Mouse (Mus musculus) hindbrain, embryonic 14.5 days (tissue): ENCODE data around the gene Trim42. TPM values are rescaled to one million over a fixed set of nuclear protein-coding genes. Genes with fewer than 3 reads are reported as not detected.

Experiments
- ATAC-seq: fragments of 200-750 bp; cut with Nextera tagmentation; 2 replicates; pipeline ENCODE4 v1.8.0; 2017; ENCODE audit warnings: moderate number of reproducible peaks, mild to moderate bottlenecking, moderate TSS enrichment, moderate library complexity; ENCODE audit not compliant: low FRiP score
- DNase-seq: peaks from one replicate; pipeline ENCODE4 v3.0.0-alpha.2; 2015; ENCODE audit warnings: low spot score
- H3K27ac ChIP-seq: fragments of 300-500 bp; sonication (generic); 2 replicates; pipeline ENCODE4 v1.5.1; 2014; ENCODE audit warnings: mild to moderate bottlenecking, moderate library complexity
- H3K27me3 ChIP-seq: fragments of 300-500 bp; sonication (generic); 2 replicates; pipeline ENCODE4 v1.6.1; 2014; ENCODE audit warnings: mild to moderate bottlenecking, low read length, mixed read lengths; ENCODE audit not compliant: control insufficient read depth, insufficient read depth
- H3K36me3 ChIP-seq: fragments of 300-500 bp; sonication (generic); replicated peaks from 2 replicates; pipeline ENCODE4 v1.6.1; 2014; ENCODE audit not compliant: control insufficient read depth, insufficient read depth
- H3K4me1 ChIP-seq: fragments of 300-500 bp; sonication (generic); replicated peaks from 2 replicates; pipeline ENCODE4 v1.6.1; 2014; ENCODE audit warnings: antibody characterized with exemption, low read length, mixed read lengths; ENCODE audit not compliant: control insufficient read depth, insufficient read depth
- H3K4me2 ChIP-seq: fragments of 300-500 bp; sonication (generic); replicated peaks from 2 replicates; pipeline ENCODE4 v1.6.1; 2014; ENCODE audit warnings: mild to moderate bottlenecking, moderate library complexity
- H3K4me3 ChIP-seq: fragments of 300-500 bp; sonication (generic); replicated peaks from 2 replicates; pipeline ENCODE4 v1.5.1; 2014; ENCODE audit warnings: mild to moderate bottlenecking, low read length
- H3K9ac ChIP-seq: fragments of 300-500 bp; sonication (generic); 2 replicates; pipeline ENCODE4 v1.6.1; 2014
- H3K9me3 ChIP-seq: fragments of 300-500 bp; sonication (generic); 2 replicates; pipeline ENCODE4 v1.6.1; 2016; ENCODE audit warnings: low read length; ENCODE audit not compliant: control insufficient read depth
- WGBS: fragments of 180-500 bp; shearing (Covaris S2); extraction: QIAGEN DNeasy Blood & Tissue Kit; methylation state at CpG from one replicate; pipeline ENCODE4 v1.1.7; 2014; 5-methylcytosine and 5-hydroxymethylcytosine counted together
- polyA plus RNA-seq: library from polyadenylated mRNA; unstranded; fragments of >200 nt; fragmentation: Nextera tagmentation; extraction: Ambion mirVana; gene quantifications from 2 replicates; pipeline ENCODE4 v1.2.1, GENCODE M21; 2014

Gene Trim42
- not detected in 2 replicates for polyA plus RNA-seq

GRCm38 (mm10) chr9:97369591-97369990 lies at the start of gene Trim42:
TSS of gene Trim42 (minus strand) at chr9:97369958.
- 85% methylated on average over 7 of the region's 7 CpGs for WGBS
- Histone ChIP-seq H3K4me1 (no peaks in the 10 kb centered on the region), H3K27me3 (no peaks in the 10 kb centered on the region), H3K4me2 (no peak within 1 kb of the TSS), H3K4me3 (no peak within 1 kb of the TSS), H3K36me3 (no peaks in the 10 kb centered on the region), H3K27ac (no peak within 1 kb of the TSS), H3K9ac (no peak within 1 kb of the TSS), H3K9me3 (no peaks in the 10 kb centered on the region)
- DNase-seq (no peak), ATAC-seq (no peak)

GRCm38 (mm10) chr9:97414876-97415668 lies 45.3 kb upstream of the Trim42 start:
- no peaks in the 10 kb centered on the region for H3K4me1 ChIP-seq
- H3K4me2 ChIP-seq = no peak overlapping the region
- no peak overlapping the region for H3K9ac ChIP-seq
- DNase-seq (no peak), ATAC-seq (no peak)
- H3K9me3 ChIP-seq = no peaks in the 10 kb centered on the region
- no peaks in the 10 kb centered on the region for H3K36me3 ChIP-seq
- 79% methylated on average over 6 of the region's 6 CpGs for WGBS
- no peak overlapping the region for H3K27ac ChIP-seq
- no peaks in the 10 kb centered on the region for H3K27me3 ChIP-seq
- no peak overlapping the region for H3K4me3 ChIP-seq

- Histone ChIP-seq H3K4me2 (no peak overlapping the region), H3K4me1 (no peaks in the 10 kb centered on the region), H3K36me3 (no peaks in the 10 kb centered on the region), H3K27ac (no peak overlapping the region), H3K9ac (no peak overlapping the region), H3K9me3 (no peaks in the 10 kb centered on the region), H3K27me3 (no peaks in the 10 kb centered on the region), H3K4me3 (no peak overlapping the region)
- no peak for ATAC-seq
- DNase-seq = no peak
- WGBS = 83% methylated on average over 2 of the region's 2 CpGs
These were observed 38.4 kb upstream of the Trim42 start for GRCm38 (mm10) chr9:97408142-97408541.

- Histone ChIP-seq H3K36me3 (no peaks in the 10 kb centered on the region), H3K9ac (no peak overlapping the region), H3K9me3 (no peaks in the 10 kb centered on the region), H3K4me1 (0 out of 2 replicates have a peak, but pooled peaks cover 5% of the 10 kb centered on the region), H3K4me3 (no peak overlapping the region), H3K27ac (no peak overlapping the region), H3K27me3 (no peaks in the 10 kb centered on the region; the same call in 1 of the 2 replicates), H3K4me2 (no peak overlapping the region)
- WGBS = 63% methylated on average over 6 of the region's 6 CpGs
- ATAC-seq = no peak
- DNase-seq = no peak
These were observed 13.3 kb downstream of the Trim42 start for GRCm38 (mm10) chr9:97356441-97356840.

- H3K36me3 ChIP-seq = no peaks in the 10 kb centered on the region
- H3K27ac ChIP-seq = no peak overlapping the region
- H3K9me3 ChIP-seq = peaks cover 8% of the 10 kb centered on the region
- H3K4me3 ChIP-seq = no peak overlapping the region
- WGBS = 59% methylated on average over 12 of the region's 12 CpGs
- peak; percentile 77 for DNase-seq
- H3K9ac ChIP-seq = no peak overlapping the region
- peak; percentile 71; the same call in 1 of the 2 replicates for ATAC-seq
- no peaks in the 10 kb centered on the region for H3K27me3 ChIP-seq
- no peak overlapping the region for H3K4me2 ChIP-seq
- no peaks in the 10 kb centered on the region for H3K4me1 ChIP-seq
These were observed 24.9 kb downstream of the Trim42 start for GRCm38 (mm10) chr9:97344767-97345297.

- Histone ChIP-seq H3K27me3 (no peaks in the 10 kb centered on the region), H3K4me2 (no peak overlapping the region), H3K4me1 (no peaks in the 10 kb centered on the region), H3K36me3 (no peaks in the 10 kb centered on the region), H3K9ac (no peak overlapping the region), H3K4me3 (no peak overlapping the region), H3K9me3 (peaks cover 8% of the 10 kb centered on the region), H3K27ac (no peak overlapping the region)
- ATAC-seq (no peak), DNase-seq (no peak)
- 70% methylated on average over 5 of the region's 5 CpGs for WGBS
These were observed 28.0 kb downstream of the Trim42 start for GRCm38 (mm10) chr9:97341772-97342171.

- Histone ChIP-seq H3K36me3 (no peaks in the 10 kb centered on the region), H3K4me3 (no peak overlapping the region), H3K9ac (no peak overlapping the region), H3K4me1 (0 out of 2 replicates have a peak, but pooled peaks cover 3% of the 10 kb centered on the region), H3K27me3 (no peaks in the 10 kb centered on the region), H3K4me2 (no peak overlapping the region), H3K9me3 (no peaks in the 10 kb centered on the region), H3K27ac (no peak overlapping the region)
- no peak for ATAC-seq
- peak; percentile 77 for DNase-seq
- 70% methylated on average over 3 of the region's 3 CpGs for WGBS
These were observed 46.9 kb downstream of the Trim42 start for GRCm38 (mm10) chr9:97322846-97323245.

GRCm38 (mm10) chr9:97322120-97322519 lies 47.6 kb downstream of the Trim42 start:
- H3K9ac ChIP-seq = no peak overlapping the region
- 55% methylated on average over 10 of the region's 10 CpGs for WGBS
- no peak overlapping the region for H3K4me3 ChIP-seq
- H3K36me3 ChIP-seq = no peaks in the 10 kb centered on the region
- H3K27me3 ChIP-seq = no peaks in the 10 kb centered on the region
- no peak overlapping the region for H3K4me2 ChIP-seq
- ATAC-seq = no peak
- no peaks in the 10 kb centered on the region for H3K9me3 ChIP-seq
- 0 out of 2 replicates have a peak, but pooled peaks cover 3% of the 10 kb centered on the region for H3K4me1 ChIP-seq
- H3K27ac ChIP-seq = no peak overlapping the region
- no peak for DNase-seq

GRCm38 (mm10) chr9:97315421-97316055 lies 54.2 kb downstream of the Trim42 start:
- DNase-seq = no peak
- no peaks in the 10 kb centered on the region for H3K4me1 ChIP-seq
- no peak for ATAC-seq
- H3K9me3 ChIP-seq = no peaks in the 10 kb centered on the region
- H3K27ac ChIP-seq = no peak overlapping the region
- no peaks in the 10 kb centered on the region for H3K27me3 ChIP-seq
- no peak overlapping the region for H3K4me2 ChIP-seq
- WGBS = 74% methylated on average over 10 of the region's 10 CpGs
- no peaks in the 10 kb centered on the region for H3K36me3 ChIP-seq
- no peak overlapping the region for H3K4me3 ChIP-seq
- no peak overlapping the region for H3K9ac ChIP-seq
